28 mouse cellular contexts compared by ENCODE assay signal in genomic region chr5:15928506-15928905, GRCm38 (mm10). TPM values are rescaled to one million over a fixed set of nuclear protein-coding genes. Genes with fewer than 3 reads are reported as not detected.
"Had no signal": no experiment of that assay in that cellular context is flagged by ENCODE, and none has a peak within 500 bp of the region (broad histone marks: within the 10 kb centered on the region; RNA-seq: fewer than 3 reads in every experiment).

No protein-coding gene starts in this region.

- H3K27me3 ChIP-seq: embryonic facial prominence, embryonic 12.5 days had no signal

- H3K4me2 ChIP-seq: embryonic facial prominence, embryonic 12.5 days; embryonic facial prominence, embryonic 13.5 days; embryonic facial prominence, embryonic 15.5 days; forebrain, embryonic 12.5 days; forebrain, embryonic 13.5 days; forebrain, embryonic 15.5 days had no signal

- H3K4me3 ChIP-seq: embryonic facial prominence, embryonic 10.5 days; embryonic facial prominence, embryonic 12.5 days; embryonic facial prominence, embryonic 13.5 days; embryonic facial prominence, embryonic 15.5 days; erythroblast, embryonic 14.5 days; forebrain, embryonic 10.5 days; forebrain, embryonic 12.5 days; forebrain, embryonic 13.5 days; forebrain, embryonic 15.5 days; gastrocnemius, adult 2 months; heart, adult 2 months had no signal

- H3K36me3 ChIP-seq: embryonic facial prominence, embryonic 10.5 days; embryonic facial prominence, embryonic 12.5 days; embryonic facial prominence, embryonic 13.5 days; embryonic facial prominence, embryonic 15.5 days; forebrain, embryonic 10.5 days; forebrain, embryonic 12.5 days; forebrain, embryonic 15.5 days had no signal

- H3K9ac ChIP-seq: embryonic facial prominence, embryonic 12.5 days; embryonic facial prominence, embryonic 13.5 days; embryonic facial prominence, embryonic 15.5 days; forebrain, embryonic 12.5 days; forebrain, embryonic 13.5 days; forebrain, embryonic 15.5 days; forebrain, postnatal 0 days had no signal

- H3K27ac ChIP-seq: embryonic facial prominence, embryonic 10.5 days; embryonic facial prominence, embryonic 12.5 days; embryonic facial prominence, embryonic 13.5 days; embryonic facial prominence, embryonic 15.5 days; forebrain, embryonic 10.5 days; forebrain, embryonic 12.5 days; forebrain, embryonic 13.5 days; forebrain, embryonic 15.5 days; gastrocnemius, adult 2 months; heart, adult 2 months had no signal

- ATAC-seq: forebrain, embryonic 13.5 days; forebrain, embryonic 14.5 days; forebrain, embryonic 15.5 days; forebrain, embryonic 16.5 days; forebrain, postnatal 0 days had no signal

- H3K4me1 ChIP-seq: embryonic facial prominence, embryonic 12.5 days had no signal

- DNase-seq: cerebellum, adult 9-10 months; cerebellum, adult 9-11 months; cerebellum, postnatal 10 days; cerebellum, postnatal 14 days; cerebellum, postnatal 25 days; cerebellum, postnatal 36 days; embryo, embryonic 11 days; forebrain, postnatal 0 days; gastrocnemius, adult 2 months; gastrocnemius, postnatal 10 days; gastrocnemius, postnatal 14 days; gastrocnemius, postnatal 25 days; gastrocnemius, postnatal 36 days; heart, adult 11 months; heart, adult 18-20 months; heart, adult 2 months had no signal

- H3K9me3 ChIP-seq: embryonic facial prominence, embryonic 10.5 days; embryonic facial prominence, embryonic 12.5 days; embryonic facial prominence, embryonic 13.5 days; embryonic facial prominence, embryonic 15.5 days; forebrain, embryonic 10.5 days; forebrain, embryonic 12.5 days; forebrain, embryonic 13.5 days; forebrain, embryonic 15.5 days had no signal

RNA-seq across cellular contexts. Expression of gene Cacna2d1, which starts 6.0 kb away (rescaled TPM):
- total RNA-seq: granulocyte monocyte progenitor cell, adult 5-6 weeks had no signal
- polyA plus RNA-seq: erythroblast, embryonic 14.5 days had no signal
